Mouse (Mus musculus) hindbrain, embryonic 15.5 days (tissue): ENCODE data around the gene Gm28919. TPM values are rescaled to one million over a fixed set of nuclear protein-coding genes. Genes with fewer than 3 reads are reported as not detected.
"Not testable (repeated sequence)": the region's sequence is repeated elsewhere in the genome, so short reads cannot be mapped to it uniquely, and the experiment has no call there.

ENCODE experiments used
- ATAC-seq: fragments of 200-750 bp; cut with Nextera tagmentation; 2 replicates; pipeline ENCODE4 v1.8.0; 2017; ENCODE audit warnings: low read depth, moderate number of reproducible peaks, moderate TSS enrichment; ENCODE audit not compliant: low FRiP score
- H3K27ac ChIP-seq: fragments of 300-500 bp; sonication (generic); replicated peaks from 2 replicates; pipeline ENCODE4 v1.5.1; 2015; ENCODE audit warnings: mild to moderate bottlenecking, inconsistent platforms
- H3K27me3 ChIP-seq: fragments of 300-500 bp; sonication (generic); 2 replicates; pipeline ENCODE4 v1.6.1; 2015; ENCODE audit warnings: control low read depth, inconsistent platforms
- H3K36me3 ChIP-seq: fragments of 300-500 bp; sonication (generic); 2 replicates; pipeline ENCODE4 v1.6.1; 2015; ENCODE audit warnings: control low read depth, inconsistent platforms
- H3K4me1 ChIP-seq: fragments of 300-500 bp; sonication (generic); replicated peaks from 2 replicates; pipeline ENCODE4 v1.6.1; 2015; ENCODE audit warnings: control low read depth, inconsistent platforms
- H3K4me2 ChIP-seq: fragments of 300-500 bp; sonication (generic); 2 replicates; pipeline ENCODE4 v1.6.1; 2015; ENCODE audit warnings: moderate library complexity, mild to moderate bottlenecking, inconsistent platforms
- H3K4me3 ChIP-seq: fragments of 300-500 bp; sonication (generic); 2 replicates; pipeline ENCODE4 v1.5.1; 2015; ENCODE audit warnings: mild to moderate bottlenecking, inconsistent platforms
- H3K9ac ChIP-seq: fragments of 300-500 bp; sonication (generic); 2 replicates; pipeline ENCODE4 v1.6.1; 2015; ENCODE audit warnings: inconsistent platforms
- H3K9me3 ChIP-seq: fragments of 300-500 bp; sonication (generic); 2 replicates; pipeline ENCODE4 v1.6.1; 2016; ENCODE audit warnings: control low read depth, inconsistent platforms
- WGBS: fragments of 180-500 bp; shearing (Covaris S2); methylation state at CpG from one replicate; pipeline ENCODE4 v1.1.7; 2015; 5-methylcytosine and 5-hydroxymethylcytosine counted together
- polyA plus RNA-seq: library from polyadenylated mRNA; unstranded; fragments of >200 nt; fragmentation: Nextera tagmentation; extraction: Ambion mirVana; gene quantifications from 2 replicates; pipeline ENCODE4 v1.2.1, GENCODE M21; 2015

The Gm28919 gene
- polyA plus RNA-seq = not detected in 2 replicates

GRCm38 (mm10) chrY:6583246-6583645, at the start of gene Gm28919:
Gm28919 (plus strand) TSS chrY:6583546.
- H3K4me1 ChIP-seq, H3K27ac ChIP-seq, H3K9ac ChIP-seq, H3K36me3 ChIP-seq, H3K4me2 ChIP-seq, H3K9me3 ChIP-seq, ATAC-seq, H3K27me3 ChIP-seq, H3K4me3 ChIP-seq: not testable (repeated sequence)
- WGBS = no CpG with 5 or more reads among the region's 7 CpGs

Other genes with a start within 250 kb of the Gm28919 start
- not detected in 2 replicates for gene Gm21719, start 99.3 kb downstream of the Gm28919 start, polyA plus RNA-seq